Mouse (Mus musculus) heart, adult 8-10 months (tissue): ENCODE measurements around the gene Syne3. TPM values are rescaled to one million over a fixed set of nuclear protein-coding genes. Genes with fewer than 3 reads are reported as not detected.
A peak's percentile ranks its signal among the peaks of the same experiment; 100 is the strongest.

ENCODE experiments used
- DNase-seq: peaks from one replicate; pipeline ENCODE4 v3.0.0; 2022; ENCODE audit warnings: low spot score
- total RNA-seq, 4 experiments: library from RNA; stranded (reverse); gene quantifications; 2 replicates each; pipeline ENCODE4 v1.2.4; 2022

Syne3 gene
- total RNA-seq, 4 experiments from 2014 or later: 7.2 to 10.5 (median 7.7) TPM

GRCm38 (mm10) chr12:105000487-105001283 lies 8.9 kb downstream of the Syne3 start:
- no peak for DNase-seq

- DNase-seq: no peak
These were observed 10.4 kb downstream of the Syne3 start for GRCm38 (mm10) chr12:104999171-104999570.

- DNase-seq: no peak
These were observed 11.1 kb downstream of the Syne3 start for GRCm38 (mm10) chr12:104998541-104998940.

GRCm38 (mm10) chr12:104997641-104998293 lies 11.8 kb downstream of the Syne3 start:
- no peak for DNase-seq

GRCm38 (mm10) chr12:104997159-104997558 lies 12.4 kb downstream of the Syne3 start:
- DNase-seq: no peak

- DNase-seq: no peak
These were observed 13.4 kb downstream of the Syne3 start for GRCm38 (mm10) chr12:104996012-104996728.

GRCm38 (mm10) chr12:104995259-104995876 lies 14.2 kb downstream of the Syne3 start:
- DNase-seq: no peak

- DNase-seq: peak; percentile 65
These were observed 16.8 kb downstream of the Syne3 start for GRCm38 (mm10) chr12:104992838-104993237.

- peak; percentile 26 for DNase-seq
These were observed 17.4 kb downstream of the Syne3 start for GRCm38 (mm10) chr12:104992123-104992741.

- peak; percentile 71 for DNase-seq
These were observed 18.7 kb downstream of the Syne3 start for GRCm38 (mm10) chr12:104990741-104991454.

GRCm38 (mm10) chr12:104987936-104988335 lies 21.7 kb downstream of the Syne3 start:
- DNase-seq: no peak

- no peak for DNase-seq
These were observed 22.8 kb downstream of the Syne3 start for GRCm38 (mm10) chr12:104986781-104987180.

GRCm38 (mm10) chr12:104986001-104986400 lies 23.6 kb downstream of the Syne3 start:
- DNase-seq: no peak

- no peak for DNase-seq
These were observed 24.5 kb downstream of the Syne3 start for GRCm38 (mm10) chr12:104985088-104985487.

- DNase-seq: peak; percentile 39
These were observed 26.1 kb downstream of the Syne3 start for GRCm38 (mm10) chr12:104983476-104983875.

- DNase-seq: no peak
These were observed 30.5 kb downstream of the Syne3 start for GRCm38 (mm10) chr12:104978943-104979723.

- DNase-seq: peak; percentile 58
These were observed 31.2 kb downstream of the Syne3 start for GRCm38 (mm10) chr12:104978420-104978819.

- DNase-seq: no peak
These were observed 32.7 kb downstream of the Syne3 start for GRCm38 (mm10) chr12:104976903-104977302.

- no peak for DNase-seq
These were observed 33.2 kb downstream of the Syne3 start for GRCm38 (mm10) chr12:104976331-104976817.

- DNase-seq: no peak
These were observed 36.7 kb downstream of the Syne3 start for GRCm38 (mm10) chr12:104972860-104973259.
